Mouse (Mus musculus) kidney, adult 2 months (tissue): Measurements from ENCODE around the gene Tbc1d32. TPM values are rescaled to one million over a fixed set of nuclear protein-coding genes. Genes with fewer than 3 reads are reported as not detected.
A peak's percentile ranks its signal among the peaks of the same experiment; 100 is the strongest.

Experiments
- DNase-seq: peaks from one replicate; pipeline ENCODE4 v3.0.0; 2021
- H3K27ac ChIP-seq: fragments of 200-500 bp; 2 replicates; pipeline ENCODE4 v1.5.1; 2012; ENCODE audit warnings: low read depth, low read length, control low read depth, inconsistent platforms; ENCODE audit not compliant: insufficient read depth
- H3K27me3 ChIP-seq: fragments of 200-500 bp; replicated peaks from 2 replicates; pipeline ENCODE4 v1.6.1; 2012; ENCODE audit warnings: mild to moderate bottlenecking, moderate library complexity, low read length, inconsistent platforms; ENCODE audit not compliant: control insufficient read depth, insufficient read depth
- H3K36me3 ChIP-seq: fragments of 200-500 bp; 2 replicates; pipeline ENCODE4 v1.6.1; 2012; ENCODE audit warnings: mild to moderate bottlenecking, moderate library complexity, low read length, inconsistent platforms; ENCODE audit not compliant: control insufficient read depth, insufficient read depth
- H3K4me1 ChIP-seq: fragments of 200-500 bp; 2 replicates; pipeline ENCODE4 v1.6.1; 2011; ENCODE audit warnings: low read length; ENCODE audit not compliant: control insufficient read depth, insufficient read depth
- H3K4me3 ChIP-seq: fragments of 200-500 bp; 2 replicates; pipeline ENCODE4 v1.5.1; 2011; ENCODE audit warnings: mild to moderate bottlenecking, low read depth, low read length, control low read depth; ENCODE audit not compliant: insufficient read depth
- CTCF ChIP-seq: fragments of 200-500 bp; conservative IDR thresholded peaks from 2 replicates; pipeline ENCODE4 v1.5.1; 2011; ENCODE audit warnings: low read depth, mild to moderate bottlenecking, control low read depth, low read length, moderate library complexity, mixed read lengths; ENCODE audit not compliant: insufficient read depth, insufficient read length
- POLR2A ChIP-seq: fragments of 200-500 bp; IDR thresholded peaks from one replicate; pipeline ENCODE4 v1.6.1; 2011; ENCODE audit warnings: low read depth, low read length, control low read depth
- WGBS: fragments of 180-500 bp; shearing (Covaris S2); methylation state at CpG from one replicate; pipeline ENCODE4 v1.1.7; 2018; 5-methylcytosine and 5-hydroxymethylcytosine counted together
- polyA plus RNA-seq: library from polyadenylated mRNA; depleted of rRNA; stranded (reverse); fragments of >200 nt; gene quantifications from 2 replicates; pipeline ENCODE4 v1.2.3, GENCODE M21; 2012

The Tbc1d32 gene
- polyA plus RNA-seq, 1 experiment, result 2.2 TPM

GRCm38 (mm10) chr10:56158207-56158606, 70.3 kb downstream of the Tbc1d32 start:
- Histone ChIP-seq H3K27me3 (no peaks in the 10 kb centered on the region), H3K4me3 (no peak overlapping the region), H3K4me1 (no peaks in the 10 kb centered on the region), H3K36me3 (no peaks in the 10 kb centered on the region; the same call in 1 of the 2 replicates), H3K27ac (no peak overlapping the region)
- TF ChIP-seq CTCF, result no peak
- no peak for TF ChIP-seq POLR2A
- WGBS, result 83% methylated on average over 3 of the region's 3 CpGs
- DNase-seq, result no peak

- no peak overlapping the region for H3K27ac ChIP-seq
- TF ChIP-seq POLR2A (no peak), CTCF (no peak)
- no peak overlapping the region for H3K4me3 ChIP-seq
- H3K4me1 ChIP-seq, result no peaks in the 10 kb centered on the region
- H3K36me3 ChIP-seq, result no peaks in the 10 kb centered on the region; the same call in 1 of the 2 replicates
- H3K27me3 ChIP-seq, result no peaks in the 10 kb centered on the region
- WGBS, result 96% methylated on average over 3 of the region's 3 CpGs
- no peak for DNase-seq
These were observed 71.5 kb downstream of the Tbc1d32 start for GRCm38 (mm10) chr10:56156956-56157355.

- no peaks in the 10 kb centered on the region for H3K4me1 ChIP-seq
- H3K4me3 ChIP-seq, result no peak overlapping the region
- WGBS, result 93% methylated on average over 3 of the region's 3 CpGs
- no peaks in the 10 kb centered on the region for H3K27me3 ChIP-seq
- DNase-seq, result no peak
- no peak overlapping the region for H3K27ac ChIP-seq
- TF ChIP-seq POLR2A (no peak), CTCF (no peak)
- H3K36me3 ChIP-seq, result no peaks in the 10 kb centered on the region; the same call in 1 of the 2 replicates
These were observed 79.6 kb downstream of the Tbc1d32 start for GRCm38 (mm10) chr10:56148920-56149319.

- H3K27me3 ChIP-seq, result no peaks in the 10 kb centered on the region
- TF ChIP-seq POLR2A, result no peak
- TF ChIP-seq CTCF, result no peak
- DNase-seq, result no peak
- no peak overlapping the region for H3K27ac ChIP-seq
- 96% methylated on average over 5 of the region's 5 CpGs for WGBS
- H3K4me3 ChIP-seq, result no peak overlapping the region
- no peaks in the 10 kb centered on the region for H3K4me1 ChIP-seq
- no peaks in the 10 kb centered on the region for H3K36me3 ChIP-seq
These were observed 91.3 kb downstream of the Tbc1d32 start for GRCm38 (mm10) chr10:56137191-56137590.

GRCm38 (mm10) chr10:56129642-56130041, 98.8 kb downstream of the Tbc1d32 start:
- 91% methylated on average over 2 of the region's 2 CpGs for WGBS
- no peaks in the 10 kb centered on the region for H3K36me3 ChIP-seq
- H3K27ac ChIP-seq, result no peak overlapping the region
- no peak for DNase-seq
- no peaks in the 10 kb centered on the region for H3K4me1 ChIP-seq
- H3K4me3 ChIP-seq, result no peak overlapping the region
- no peaks in the 10 kb centered on the region for H3K27me3 ChIP-seq
- TF ChIP-seq CTCF, result no peak
- TF ChIP-seq POLR2A, result no peak

- H3K4me1 ChIP-seq, result no peaks in the 10 kb centered on the region
- TF ChIP-seq CTCF, result no peak
- TF ChIP-seq POLR2A, result no peak
- no peak for DNase-seq
- WGBS, result 93% methylated on average over 1 of the region's 1 CpGs
- no peaks in the 10 kb centered on the region for H3K27me3 ChIP-seq
- H3K27ac ChIP-seq, result no peak overlapping the region
- H3K4me3 ChIP-seq, result no peak overlapping the region
- no peaks in the 10 kb centered on the region for H3K36me3 ChIP-seq
These were observed 101.5 kb downstream of the Tbc1d32 start for GRCm38 (mm10) chr10:56126972-56127371.

- Histone ChIP-seq H3K27ac (no peak overlapping the region), H3K36me3 (no peaks in the 10 kb centered on the region), H3K27me3 (no peaks in the 10 kb centered on the region), H3K4me3 (peak overlapping the region; percentile 46; the same call in 1 of the 2 replicates), H3K4me1 (no peaks in the 10 kb centered on the region)
- DNase-seq, result no peak
- WGBS, result 44% methylated on average over 26 of the region's 27 CpGs
- TF ChIP-seq POLR2A, result no peak
- no peak for TF ChIP-seq CTCF
These were observed 112.8 kb downstream of the Tbc1d32 start for GRCm38 (mm10) chr10:56115636-56116180.
